Mouse (Mus musculus): Measurements from ENCODE around the gene Zfp157.
"Not testable (repeated sequence)": the region's sequence is repeated elsewhere in the genome, so short reads cannot be mapped to it uniquely, and the experiment has no call there.

Gene Zfp157

GRCm38 (mm10) chr5:138441286-138442194 lies at the start of gene Zfp157:
Gene Zfp157, plus strand, starts transcription at chr5:138441468.
- DNase-seq (ENCODE audit: extremely low read depth, low read depth, low spot score), result peak; percentile 54

GRCm38 (mm10) chr5:138397795-138398337 lies 43.4 kb upstream of the Zfp157 start:
- no peak for DNase-seq (ENCODE audit: extremely low read depth, low read depth, low spot score)

DNA sequence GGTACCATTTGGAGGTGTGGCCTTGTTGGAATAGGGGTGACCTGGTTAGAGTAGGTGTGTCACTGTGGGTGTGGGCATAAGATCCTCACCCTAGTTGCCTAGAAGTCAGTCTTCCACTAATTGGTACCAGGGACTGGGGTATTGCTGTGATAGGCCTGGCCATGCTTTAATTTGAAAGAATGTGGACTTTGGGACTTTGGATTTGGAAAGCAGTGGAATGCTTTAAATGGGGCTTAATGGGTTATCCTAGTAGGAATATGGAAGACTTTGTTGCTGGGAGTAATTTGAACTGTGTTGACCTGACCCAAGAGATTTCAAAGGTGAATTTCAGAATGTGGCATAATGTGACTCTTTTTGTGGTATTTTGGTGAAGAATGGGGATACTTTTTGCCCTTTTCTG lies 40.8 kb upstream of the Zfp157 start:
- not testable (repeated sequence) for DNase-seq (ENCODE audit: extremely low read depth, low read depth, low spot score)

DNA sequence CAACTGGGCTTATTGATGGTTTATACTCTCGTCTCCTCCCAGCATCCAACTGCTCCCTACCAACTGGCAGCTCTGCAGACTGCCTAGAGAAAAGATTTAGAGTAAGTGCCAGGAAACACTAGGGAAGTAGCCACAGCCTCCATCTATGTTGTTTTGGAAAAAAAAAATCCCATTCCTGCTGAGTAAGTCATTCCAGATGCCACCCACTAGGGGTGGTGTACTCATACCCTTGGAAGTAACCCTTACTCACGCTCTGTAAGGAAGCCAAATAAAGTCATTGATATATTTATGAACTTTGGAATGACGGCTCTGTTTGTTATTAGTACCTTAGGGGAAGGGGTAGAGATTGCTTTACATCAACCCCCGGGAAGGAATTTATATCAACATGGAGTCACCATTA lies 17.1 kb downstream of the Zfp157 start:
- DNase-seq (ENCODE audit: extremely low read depth, low read depth, low spot score), result no peak

DNA sequence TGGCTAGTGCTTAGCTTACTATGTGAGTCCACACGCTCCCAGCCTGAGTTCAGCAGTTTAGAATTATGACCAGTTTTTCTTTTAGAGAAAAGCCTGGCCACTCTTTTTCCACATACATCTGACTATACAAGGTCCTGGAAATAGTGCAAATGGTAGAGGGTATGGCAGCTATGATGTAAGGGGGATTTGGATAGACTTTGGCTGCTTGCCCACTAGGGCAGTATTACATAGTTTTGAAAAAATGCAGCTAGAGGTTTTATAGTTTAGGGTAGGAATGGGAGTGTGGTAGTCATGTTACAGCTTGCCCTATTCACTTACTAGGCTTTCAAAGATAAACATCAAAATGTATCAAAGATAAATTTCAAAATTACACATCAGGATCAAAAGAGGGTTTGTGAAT lies 17.8 kb downstream of the Zfp157 start:
- no peak for DNase-seq (ENCODE audit: extremely low read depth, low read depth, low spot score)

DNA sequence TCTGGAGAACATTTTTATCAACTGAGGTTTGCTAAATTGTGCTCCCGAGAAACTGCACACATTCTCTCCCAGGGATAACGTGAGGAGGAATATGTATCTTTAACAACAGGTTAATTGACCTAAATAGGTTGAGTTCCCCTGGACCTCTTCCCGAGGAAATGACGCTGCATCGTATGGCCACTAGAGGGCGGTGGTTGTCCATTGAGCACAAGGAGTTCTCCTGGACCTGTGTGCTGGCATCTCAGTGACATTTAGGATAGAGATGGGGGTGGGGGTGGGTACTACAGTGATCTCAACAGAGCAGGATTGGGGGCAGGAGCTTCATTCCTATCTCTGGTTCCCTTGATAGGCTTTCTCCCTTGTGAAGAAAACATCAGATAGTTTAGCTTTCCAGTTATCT lies 32.3 kb downstream of the Zfp157 start:
- no peak for DNase-seq (ENCODE audit: extremely low read depth, low read depth, low spot score)

DNA sequence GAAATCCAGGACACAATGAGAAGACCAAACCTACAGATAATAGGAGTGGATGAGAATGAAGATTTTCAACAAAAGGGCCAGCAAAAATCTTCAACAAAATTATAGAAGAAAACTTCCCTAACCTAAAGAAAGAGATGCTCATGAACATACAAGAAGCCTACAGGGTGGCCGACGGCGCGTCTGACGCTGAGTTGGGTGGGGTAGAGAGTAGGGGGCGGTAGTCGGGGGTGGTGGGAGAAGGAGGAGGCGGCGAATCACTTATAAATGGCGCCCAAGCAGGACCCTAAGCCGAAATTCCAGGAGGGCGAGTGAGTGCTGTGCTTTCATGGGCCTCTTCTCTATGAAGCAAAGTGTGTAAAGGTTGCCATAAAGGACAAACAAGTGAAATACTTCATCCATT lies 63.3 kb downstream of the Zfp157 start:
- DNase-seq (ENCODE audit: extremely low read depth, low read depth, low spot score), result not testable (repeated sequence)
